Mouse (Mus musculus): Measurements from ENCODE around the gene Cfap46. TPM values are rescaled to one million over a fixed set of nuclear protein-coding genes. Genes with fewer than 3 reads are reported as not detected.

Cfap46 gene
- polyA plus RNA-seq, 1 experiment from 2014 or later: 0.35 TPM

GRCm38 (mm10) chr7:139584221-139585175 lies 99.1 kb downstream of the Cfap46 start:
- peaks cover 100% of the 10 kb centered on the region for H3K27me3 ChIP-seq (ENCODE audit: poor library complexity, severe bottlenecking)
- DNase-seq (ENCODE audit: extremely low spot score, low spot score): peak; percentile 46
- H3K4me1 ChIP-seq: peaks cover 56% of the 10 kb centered on the region
- peak overlapping the region; percentile 12; the same call in 1 of the 2 replicates for H3K4me3 ChIP-seq
- H3K9me3 ChIP-seq: no peaks in the 10 kb centered on the region
- H3K27ac ChIP-seq: no peak overlapping the region
- 1% methylated on average over 53 of the region's 53 CpGs for WGBS
- no peaks in the 10 kb centered on the region for H3K36me3 ChIP-seq (replicated peaks)

DNA sequence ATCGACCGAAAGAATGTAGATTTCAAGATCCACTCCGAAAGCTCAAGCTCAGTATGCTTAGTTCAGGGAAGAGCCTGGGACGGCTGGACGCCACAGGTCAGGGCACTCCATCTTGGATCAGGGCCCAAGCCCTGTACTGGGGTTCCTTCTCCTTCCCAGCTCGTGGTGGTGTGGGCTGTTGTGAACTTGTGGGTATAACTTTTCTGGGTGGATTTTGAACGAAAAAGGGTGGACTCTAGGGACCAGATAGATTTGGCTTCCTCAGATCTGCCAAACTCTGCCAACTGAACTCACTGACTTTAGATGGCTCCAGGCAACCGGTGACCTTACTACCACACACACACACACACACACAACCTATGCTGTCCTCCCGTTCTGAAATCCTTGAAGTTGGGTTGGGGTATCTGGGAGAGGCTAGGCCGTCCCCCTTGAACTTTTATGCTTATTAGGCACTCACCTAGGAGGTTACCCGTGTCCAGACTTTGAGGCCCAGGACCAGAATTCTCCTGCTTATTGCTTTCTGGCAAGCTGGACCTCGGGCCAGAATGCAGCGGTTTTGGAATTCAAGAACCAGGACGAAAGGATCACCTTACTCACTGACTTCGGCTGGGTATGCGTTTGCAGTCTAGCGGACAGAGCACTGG lies 100.4 kb downstream of the Cfap46 start:
- Histone ChIP-seq H3K4me3 (peak overlapping the region; percentile 54; the same call in 1 of the 2 replicates), H3K27ac (no peak overlapping the region), H3K36me3 (replicated peaks) (peaks cover 8% of the 10 kb centered on the region), H3K9me3 (no peaks in the 10 kb centered on the region), H3K4me1 (peaks cover 54% of the 10 kb centered on the region), H3K27me3 (ENCODE audit: poor library complexity, severe bottlenecking) (peaks cover 100% of the 10 kb centered on the region)
- peak; percentile 27 for DNase-seq (ENCODE audit: extremely low spot score, low spot score)
- whole genome bisulfite sequencing: 6% methylated on average over 17 of the region's 17 CpGs

GRCm38 (mm10) chr7:139582595-139582994 lies 101.0 kb downstream of the Cfap46 start, which contains the start of gene Nkx6-2:
Nkx6-2 (minus strand) TSS chr7:139582797.
- Histone ChIP-seq H3K4me3 (peak within 1 kb of the TSS; percentile 54), H3K4me1 (peaks cover 48% of the 10 kb centered on the region), H3K36me3 (replicated peaks) (peaks cover 11% of the 10 kb centered on the region), H3K27ac (peak within 1 kb of the TSS; percentile 31; the same call in 1 of the 2 replicates), H3K9me3 (no peaks in the 10 kb centered on the region), H3K27me3 (ENCODE audit: poor library complexity, severe bottlenecking) (peaks cover 100% of the 10 kb centered on the region)
- under 1% methylated on average over 56 of the region's 56 CpGs for WGBS
- peak; percentile 64 for DNase-seq (ENCODE audit: extremely low spot score, low spot score)

DNA sequence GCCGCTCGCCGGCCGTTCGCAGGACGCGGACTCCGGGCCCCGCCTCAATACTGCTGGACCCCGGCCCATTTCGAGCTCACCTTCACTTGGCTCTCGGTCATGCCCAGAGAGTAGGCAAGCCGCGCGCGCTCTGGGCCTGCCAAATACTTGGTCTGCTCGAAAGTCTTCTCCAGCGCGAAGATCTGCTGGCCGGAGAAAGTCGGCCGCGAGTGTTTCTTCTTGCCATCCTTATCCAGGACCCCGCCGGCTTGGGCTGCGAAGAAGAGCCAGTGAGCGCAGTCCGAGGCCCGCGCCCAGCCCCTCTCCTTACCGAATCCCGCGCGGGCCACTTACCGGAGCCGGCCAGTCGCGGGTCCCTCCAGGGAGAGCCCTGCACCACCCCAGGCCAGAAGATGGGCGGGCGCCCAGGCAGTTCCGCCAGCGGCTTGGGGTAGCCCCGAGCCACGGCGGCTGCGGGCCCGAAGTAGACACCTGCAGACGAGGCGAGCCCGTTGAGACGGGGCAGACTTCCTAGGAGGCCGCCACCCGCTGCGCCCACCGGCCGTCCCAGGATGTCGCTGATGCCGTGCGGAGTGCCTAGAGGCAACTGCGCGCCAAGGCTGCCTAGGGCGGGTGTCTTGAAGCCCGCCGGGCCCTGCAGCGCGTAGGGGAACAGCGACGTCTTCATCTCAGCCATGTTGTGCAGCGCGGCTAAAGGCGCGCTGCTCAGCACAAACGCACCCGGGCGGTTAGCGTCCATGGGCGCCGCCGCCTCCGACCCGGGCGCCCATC lies 101.6 kb downstream of the Cfap46 start:
- peak; percentile 52 for DNase-seq (ENCODE audit: extremely low spot score, low spot score)
- peaks cover 11% of the 10 kb centered on the region for H3K36me3 ChIP-seq (replicated peaks)
- no peaks in the 10 kb centered on the region for H3K9me3 ChIP-seq
- peak overlapping the region; percentile 54 for H3K4me3 ChIP-seq
- peaks cover 100% of the 10 kb centered on the region for H3K27me3 ChIP-seq (ENCODE audit: poor library complexity, severe bottlenecking)
- WGBS: under 1% methylated on average over 81 of the region's 82 CpGs
- H3K27ac ChIP-seq: peak overlapping the region; percentile 31; the same call in 1 of the 2 replicates
- H3K4me1 ChIP-seq: peaks cover 47% of the 10 kb centered on the region

GRCm38 (mm10) chr7:139580851-139581775 lies 102.5 kb downstream of the Cfap46 start:
- peak overlapping the region; percentile 54 for H3K4me3 ChIP-seq
- no peaks in the 10 kb centered on the region for H3K9me3 ChIP-seq
- peak; percentile 37 for DNase-seq (ENCODE audit: extremely low spot score, low spot score)
- peaks cover 44% of the 10 kb centered on the region for H3K4me1 ChIP-seq
- no peak overlapping the region for H3K27ac ChIP-seq
- 1% methylated on average over 78 of the region's 78 CpGs for WGBS
- H3K36me3 ChIP-seq (replicated peaks): peaks cover 11% of the 10 kb centered on the region
- H3K27me3 ChIP-seq (ENCODE audit: poor library complexity, severe bottlenecking): peaks cover 100% of the 10 kb centered on the region

GRCm38 (mm10) chr7:139579261-139579905 lies 104.2 kb downstream of the Cfap46 start:
- Histone ChIP-seq H3K27ac (no peak overlapping the region), H3K36me3 (replicated peaks) (peaks cover 15% of the 10 kb centered on the region), H3K4me1 (peaks cover 27% of the 10 kb centered on the region), H3K27me3 (ENCODE audit: poor library complexity, severe bottlenecking) (peaks cover 100% of the 10 kb centered on the region), H3K9me3 (no peaks in the 10 kb centered on the region), H3K4me3 (no peak overlapping the region)
- DNase-seq (ENCODE audit: extremely low spot score, low spot score): no peak
- WGBS: 58% methylated on average over 21 of the region's 21 CpGs

DNA sequence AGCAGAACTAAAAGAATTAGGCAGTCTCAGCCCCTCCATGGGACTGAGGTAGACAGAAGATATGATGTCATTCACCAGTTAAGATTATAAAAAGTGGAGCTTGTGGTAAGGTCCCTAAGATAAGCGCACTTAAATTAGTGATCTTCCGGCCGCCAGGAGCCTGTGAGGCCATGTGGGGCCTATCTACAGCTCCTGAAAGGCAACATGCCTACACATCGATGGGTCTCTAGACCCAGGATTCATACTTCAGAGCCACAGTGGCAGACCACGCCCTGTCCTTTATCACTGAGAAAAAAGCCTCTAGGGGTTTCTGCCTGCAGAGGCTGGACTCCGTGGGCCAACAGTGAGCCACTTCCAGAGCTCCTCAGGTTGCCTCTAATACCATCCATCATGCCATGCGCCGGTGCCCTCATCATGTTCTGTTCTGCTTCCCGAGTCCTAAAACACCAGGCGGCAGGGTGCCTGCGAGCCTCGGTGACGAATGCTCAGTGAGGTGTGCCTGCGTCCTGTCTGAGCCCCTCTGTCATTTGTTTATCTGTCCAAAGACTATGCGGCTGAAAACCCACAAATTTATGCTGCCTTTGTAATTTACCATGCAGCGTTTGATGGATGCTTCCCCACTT lies 107.4 kb downstream of the Cfap46 start:
- no peaks in the 10 kb centered on the region for H3K9me3 ChIP-seq
- peaks cover 15% of the 10 kb centered on the region for H3K36me3 ChIP-seq (replicated peaks)
- H3K4me3 ChIP-seq: no peak overlapping the region
- WGBS: 87% methylated on average over 16 of the region's 16 CpGs
- DNase-seq (ENCODE audit: extremely low spot score, low spot score): no peak
- no peak overlapping the region for H3K27ac ChIP-seq
- H3K27me3 ChIP-seq (ENCODE audit: poor library complexity, severe bottlenecking): peaks cover 99% of the 10 kb centered on the region
- H3K4me1 ChIP-seq: peaks cover 5% of the 10 kb centered on the region

- Histone ChIP-seq H3K27me3 (ENCODE audit: poor library complexity, severe bottlenecking) (peaks cover 79% of the 10 kb centered on the region), H3K4me3 (no peak overlapping the region), H3K9me3 (no peaks in the 10 kb centered on the region), H3K4me1 (no peaks in the 10 kb centered on the region), H3K36me3 (replicated peaks) (peaks cover 5% of the 10 kb centered on the region), H3K27ac (no peak overlapping the region)
- WGBS: 92% methylated on average over 3 of the region's 3 CpGs
- no peak for DNase-seq (ENCODE audit: extremely low spot score, low spot score)
Measured at GRCm38 (mm10) chr7:139572665-139573064, 111.0 kb downstream of the Cfap46 start.

DNA sequence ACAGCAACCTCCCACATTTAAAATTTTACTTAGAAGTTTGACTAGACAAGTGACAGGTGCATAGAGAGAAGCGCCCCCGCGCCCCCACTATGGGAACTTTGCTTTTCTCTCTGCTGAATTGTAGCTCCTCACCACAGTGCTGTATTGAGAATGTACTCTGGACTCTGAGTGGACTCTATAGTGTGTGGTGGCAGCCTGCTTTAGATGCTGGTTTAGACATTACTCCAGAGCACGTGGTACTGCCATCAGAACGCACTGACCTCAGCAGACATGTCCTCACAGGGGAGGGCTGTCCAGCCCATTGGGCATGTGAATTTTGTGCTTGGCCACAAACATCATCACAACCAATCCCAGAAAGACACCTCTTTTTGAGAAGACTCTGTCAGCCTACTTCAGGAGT lies 112.8 kb downstream of the Cfap46 start:
- DNase-seq (ENCODE audit: extremely low spot score, low spot score): no peak
- 92% methylated on average over 5 of the region's 5 CpGs for WGBS
- peaks cover 79% of the 10 kb centered on the region for H3K27me3 ChIP-seq (ENCODE audit: poor library complexity, severe bottlenecking)

DNA sequence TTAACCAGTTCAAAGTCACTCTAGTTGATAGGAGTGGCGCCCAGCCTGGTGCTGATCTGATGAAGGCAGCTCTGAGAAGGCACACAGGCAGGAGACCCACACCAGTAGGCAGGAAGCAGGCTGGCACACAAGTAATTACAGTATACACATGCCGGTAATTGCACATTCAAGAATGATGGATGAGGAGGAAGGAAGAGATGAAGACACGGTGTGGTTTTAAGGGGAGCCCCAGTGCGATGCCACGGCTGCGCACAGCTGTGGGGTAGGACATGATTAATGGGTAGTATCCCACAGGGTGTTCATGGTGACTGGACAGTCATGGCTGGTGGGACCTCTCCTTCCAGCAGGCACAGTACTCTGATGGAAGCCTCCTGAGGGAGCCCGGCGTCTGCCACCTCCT lies 117.1 kb downstream of the Cfap46 start:
- no peaks in the 10 kb centered on the region for H3K36me3 ChIP-seq (replicated peaks)
- 97% methylated on average over 8 of the region's 8 CpGs for WGBS
- H3K4me1 ChIP-seq: no peaks in the 10 kb centered on the region
- no peak for DNase-seq (ENCODE audit: extremely low spot score, low spot score)
- H3K4me3 ChIP-seq: no peak overlapping the region
- H3K9me3 ChIP-seq: no peaks in the 10 kb centered on the region
- H3K27ac ChIP-seq: no peak overlapping the region
- peaks cover 80% of the 10 kb centered on the region for H3K27me3 ChIP-seq (ENCODE audit: poor library complexity, severe bottlenecking)

More for the DNA sequence above, 112.8 kb downstream of the Cfap46 start:
- no peaks in the 10 kb centered on the region for H3K9me3 ChIP-seq
- no peak overlapping the region for H3K4me3 ChIP-seq
- H3K36me3 ChIP-seq (replicated peaks): peaks cover 5% of the 10 kb centered on the region
- no peaks in the 10 kb centered on the region for H3K4me1 ChIP-seq
- H3K27ac ChIP-seq: no peak overlapping the region

GRCm38 (mm10) chr7:139565998-139566397 lies 117.6 kb downstream of the Cfap46 start:
- no peak overlapping the region for H3K27ac ChIP-seq
- 84% methylated on average over 6 of the region's 6 CpGs for WGBS
- H3K27me3 ChIP-seq (ENCODE audit: poor library complexity, severe bottlenecking): peaks cover 80% of the 10 kb centered on the region
- H3K36me3 ChIP-seq (replicated peaks): no peaks in the 10 kb centered on the region
- no peak overlapping the region for H3K4me3 ChIP-seq
- H3K9me3 ChIP-seq: no peaks in the 10 kb centered on the region
- DNase-seq (ENCODE audit: extremely low spot score, low spot score): no peak
- H3K4me1 ChIP-seq: no peaks in the 10 kb centered on the region
